Comparison of ENCODE assay signal across 20 mouse cellular contexts in the genomic region with DNA sequence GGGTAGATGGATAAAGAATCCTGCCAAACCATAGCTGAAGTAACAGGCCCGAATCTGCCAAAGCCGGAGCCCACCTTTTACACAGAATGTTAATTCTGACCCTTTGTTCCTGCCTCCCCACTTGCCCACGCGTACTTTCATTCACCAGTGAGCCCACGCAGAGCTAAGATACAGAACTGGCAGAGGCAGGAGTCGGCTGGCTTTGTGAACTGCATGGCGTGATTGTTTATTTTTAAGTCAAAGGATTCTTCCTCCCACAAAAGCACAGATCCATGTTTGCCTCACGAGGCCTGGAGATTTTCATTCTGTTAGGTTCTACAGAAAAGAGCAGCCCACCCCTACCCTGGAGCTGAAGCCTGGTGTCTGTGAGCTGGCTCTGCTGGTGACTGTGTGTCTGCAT. TPM values are rescaled to one million over a fixed set of nuclear protein-coding genes. Genes with fewer than 3 reads are reported as not detected.
DNase-seq lines count a peak whose midpoint lies in the region; ATAC-seq lines count a peak whose summit lies in the region.
"Had no signal": no experiment of that assay in that cellular context is flagged by ENCODE, and none has a peak within 500 bp of the region (broad histone marks: within the 10 kb centered on the region; RNA-seq: fewer than 3 reads in every experiment).

No protein-coding gene starts in this region.

- H3K4me3 ChIP-seq in neural tube, embryonic 15.5 days (replicated peaks): no peak overlapping the region
- H3K4me3 ChIP-seq: heart, embryonic 12.5 days; limb, embryonic 13.5 days; myocyte had no signal

- no peaks in the 10 kb centered on the region for H3K36me3 ChIP-seq in neural tube, embryonic 15.5 days
- H3K36me3 ChIP-seq: heart, embryonic 12.5 days; limb, embryonic 13.5 days had no signal

- H3K27ac ChIP-seq in neural tube, embryonic 15.5 days (replicated peaks): no peak overlapping the region
- H3K27ac ChIP-seq: limb, embryonic 13.5 days; liver, embryonic 14.5 days had no signal

- H3K27me3 ChIP-seq in neural tube, embryonic 15.5 days (replicated peaks): no peaks in the 10 kb centered on the region

- H3K4me2 ChIP-seq in neural tube, embryonic 15.5 days: no peak overlapping the region
- H3K4me2 ChIP-seq: heart, embryonic 12.5 days; limb, embryonic 13.5 days had no signal

- H3K9me3 ChIP-seq in neural tube, embryonic 15.5 days (replicated peaks): no peaks in the 10 kb centered on the region
- H3K9me3 ChIP-seq: heart, embryonic 12.5 days; limb, embryonic 13.5 days had no signal

- DNase-seq in layer of hippocampus, adult 18-20 months (ENCODE audit: low spot score in 2 of 2): peak; percentile 40 to 68
- DNase-seq in layer of hippocampus, adult 9-10 months (ENCODE audit: low spot score): no peak
- DNase-seq in frontal cortex, postnatal 14 days (ENCODE audit: low spot score in 2 of 2): peak; percentile 25 to 46
- peak; percentile 44 to 72 for DNase-seq in left cerebral cortex, postnatal 14 days (ENCODE audit: low spot score in 2 of 2)
- DNase-seq in right cerebral cortex, postnatal 36 days (ENCODE audit: low spot score in 2 of 2): peak; percentile 59 to 67
- DNase-seq in kidney, postnatal 25 days: no peak
- DNase-seq: adrenal gland, postnatal 25 days; cerebellum, adult 8-10 months; gastrocnemius, postnatal 36 days; heart, postnatal 36 days; kidney, adult 8-10 months; midbrain, embryonic 14.5 days; thymus, adult 18-20 months had no signal

- ATAC-seq in neural tube, embryonic 15.5 days (ENCODE audit: low FRiP score): no peak
- ATAC-seq: Patski had no signal

- intact Hi-C loops in left cerebral cortex, postnatal 14 days (cut with DNase I): loop anchor here (5.0 kb wide), 2 partner anchors 113 to 133 kb away; no protein-coding TSS in a partner anchor

- WGBS in neural tube, embryonic 15.5 days: 69% methylated on average over 8 of the region's 8 CpGs

- no peak overlapping the region for H3K9ac ChIP-seq in neural tube, embryonic 15.5 days (replicated peaks)
- H3K9ac ChIP-seq: heart, embryonic 12.5 days; limb, embryonic 13.5 days; liver, embryonic 14.5 days had no signal

- peaks cover 36% of the 10 kb centered on the region for H3K4me1 ChIP-seq in neural tube, embryonic 15.5 days

RNA-seq across cellular contexts. Expression of gene Ptprn2, which starts 3.3 kb away (rescaled TPM):
- total RNA-seq in layer of hippocampus, adult 18-20 months (2021): 100 to 1,000 TPM; 296 to 297 TPM
- total RNA-seq in left cerebral cortex, postnatal 14 days (2021): 100 to 1,000 TPM; 383 to 385 TPM
- polyA plus RNA-seq in neural tube, embryonic 15.5 days (2015; fragmentation: Nextera tagmentation; extraction: Ambion mirVana): 12.9 and 16.3 TPM in 2 replicates
- total RNA-seq: gastrocnemius, postnatal 36 days; megakaryocyte progenitor cell, adult 5-6 weeks had no signal
- polyA plus RNA-seq: Patski had no signal

Comparison
In these comparisons a context has a peak if more than half of its experiments do, and no peak if none do; other contexts are left out.
1. DNase-seq: peak in layer of hippocampus, adult 18-20 months (2 of 2), frontal cortex, postnatal 14 days (2 of 2), left cerebral cortex, postnatal 14 days (2 of 2) and right cerebral cortex, postnatal 36 days (2 of 2); none in layer of hippocampus, adult 9-10 months (single experiment) and kidney, postnatal 25 days (0 of 2).